Mouse (Mus musculus): ENCODE measurements around the gene Cenpx. TPM values are rescaled to one million over a fixed set of nuclear protein-coding genes. Genes with fewer than 3 reads are reported as not detected.

Gene Cenpx
- polyA plus RNA-seq, 1 experiment from 2014 or later, result 99.1 TPM

DNA sequence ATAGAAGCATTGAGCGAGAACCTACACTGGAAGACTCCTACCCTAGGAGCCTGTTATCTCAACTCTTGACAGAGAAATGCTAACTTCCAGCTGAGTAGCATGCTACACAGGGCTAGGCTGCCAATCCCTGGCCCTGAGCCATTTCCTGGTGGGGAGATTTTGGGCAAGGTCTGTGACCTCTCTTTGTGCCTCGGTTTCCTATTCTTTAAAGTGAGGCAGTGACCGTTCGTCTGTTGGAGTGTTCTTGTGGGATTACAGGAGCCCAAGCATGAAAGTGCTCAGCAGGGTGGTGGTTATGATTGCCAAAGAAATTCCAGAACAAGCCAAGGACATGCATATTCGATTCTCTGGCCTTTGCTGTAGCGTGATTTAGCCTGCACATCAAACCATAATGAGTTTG is 50.8 kb downstream of the Cenpx start:
- DNase-seq (peak; percentile 6), ATAC-seq (ENCODE audit: low FRiP score, low TSS enrichment) (no peak)
- Histone ChIP-seq H3K9me3 (ENCODE audit: control insufficient read depth, low read length) (no peaks in the 10 kb centered on the region), H3K9ac (replicated peaks; ENCODE audit: low read length) (no peak overlapping the region), H3K36me3 (ENCODE audit: control insufficient read depth, insufficient read depth, low read length) (no peaks in the 10 kb centered on the region), H3K27ac (replicated peaks; ENCODE audit: low read depth, low read length) (no peak overlapping the region), H3K27me3 (ENCODE audit: control insufficient read depth, insufficient read depth, low read length) (peaks cover 50% of the 10 kb centered on the region), H3K4me3 (replicated peaks; ENCODE audit: low read depth, low read length) (no peak overlapping the region), H3K4me2 (ENCODE audit: low read length) (no peak overlapping the region), H3K4me1 (ENCODE audit: control insufficient read depth, insufficient read depth, low read length) (peaks cover 11% of the 10 kb centered on the region; the same call in 1 of the 2 replicates)
- 20% methylated on average over 6 of the region's 6 CpGs for WGBS

DNA sequence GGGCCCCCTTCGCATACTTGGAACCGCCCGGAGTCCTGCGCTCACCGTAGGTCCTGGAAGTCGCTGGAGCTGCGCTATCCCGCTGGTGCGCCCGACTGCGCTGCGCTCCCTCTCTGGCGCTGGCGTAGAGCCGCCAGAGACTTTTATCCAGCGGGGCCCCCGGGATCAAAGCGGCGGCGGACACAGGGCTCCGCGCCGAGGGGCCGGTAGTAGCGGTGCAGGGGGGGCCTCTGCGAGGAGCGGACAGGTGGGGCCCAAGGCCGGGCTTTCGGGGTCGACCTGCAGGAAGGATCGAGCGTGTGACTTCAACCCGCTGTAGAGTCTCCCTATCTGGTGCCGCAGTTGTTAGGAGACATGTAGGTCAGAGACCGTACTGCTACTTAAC is 52.5 kb downstream of the Cenpx start, which contains the start of gene Notum:
Gene Notum, minus strand, starts transcription at position 100 of the 385 bp plus-strand sequence.
- peak within 1 kb of the TSS; percentile 57 for H3K4me2 ChIP-seq (ENCODE audit: low read length)
- DNase-seq (no peak), ATAC-seq (ENCODE audit: low FRiP score, low TSS enrichment) (no peak)
- peaks cover 11% of the 10 kb centered on the region; the same call in 1 of the 2 replicates for H3K4me1 ChIP-seq (ENCODE audit: control insufficient read depth, insufficient read depth, low read length)
- H3K27me3 ChIP-seq (ENCODE audit: control insufficient read depth, insufficient read depth, low read length), result peaks cover 50% of the 10 kb centered on the region
- peak within 1 kb of the TSS; percentile 31 for H3K4me3 ChIP-seq (replicated peaks; ENCODE audit: low read depth, low read length)
- H3K27ac ChIP-seq (replicated peaks; ENCODE audit: low read depth, low read length), result no peak within 1 kb of the TSS
- under 1% methylated on average over 35 of the region's 35 CpGs for WGBS
- H3K9me3 ChIP-seq (ENCODE audit: control insufficient read depth, low read length), result no peaks in the 10 kb centered on the region
- peak within 1 kb of the TSS; percentile 34; the same call in 1 of the 2 replicates for H3K9ac ChIP-seq (replicated peaks; ENCODE audit: low read length)
- no peaks in the 10 kb centered on the region for H3K36me3 ChIP-seq (ENCODE audit: control insufficient read depth, insufficient read depth, low read length)

Other genes starting within 250 kb of the Cenpx start
- gene Arl16, start 246.1 kb downstream of the Cenpx start, polyA plus RNA-seq (2014; fragmentation: Nextera tagmentation; extraction: Ambion mirVana), result 48.8 and 56.9 TPM in 2 replicates
- gene Mrpl12, start 229.1 kb downstream of the Cenpx start, polyA plus RNA-seq (2014; fragmentation: Nextera tagmentation; extraction: Ambion mirVana), result 113 and 151 TPM in 2 replicates
- gene Slc25a10, start 221.9 kb downstream of the Cenpx start, polyA plus RNA-seq (2014; fragmentation: Nextera tagmentation; extraction: Ambion mirVana), result 23.6 and 28.4 TPM in 2 replicates
- 0.18 and 0.21 TPM in 2 replicates for gene Gcgr, start 183.0 kb downstream of the Cenpx start, polyA plus RNA-seq (2014; fragmentation: Nextera tagmentation; extraction: Ambion mirVana)
- gene Mcrip1, start 164.0 kb downstream of the Cenpx start, polyA plus RNA-seq (2014; fragmentation: Nextera tagmentation; extraction: Ambion mirVana), result 268 and 318 TPM in 2 replicates
- gene Ppp1r27, start 162.6 kb downstream of the Cenpx start, polyA plus RNA-seq (2014; fragmentation: Nextera tagmentation; extraction: Ambion mirVana), result not detected in 2 replicates
- 241 and 300 TPM in 2 replicates for gene P4hb, start 140.5 kb downstream of the Cenpx start, polyA plus RNA-seq (2014; fragmentation: Nextera tagmentation; extraction: Ambion mirVana)
- gene Arhgdia, start 132.1 kb downstream of the Cenpx start, polyA plus RNA-seq (2014; fragmentation: Nextera tagmentation; extraction: Ambion mirVana), result 353 and 438 TPM in 2 replicates
- 277 and 282 TPM in 2 replicates for gene Alyref, start 115.4 kb downstream of the Cenpx start, polyA plus RNA-seq (2014; fragmentation: Nextera tagmentation; extraction: Ambion mirVana)
- gene Anapc11, start 115.3 kb downstream of the Cenpx start, polyA plus RNA-seq (2014; fragmentation: Nextera tagmentation; extraction: Ambion mirVana), result 210 and 266 TPM in 2 replicates
- gene Npb, start 105.3 kb downstream of the Cenpx start, polyA plus RNA-seq (2014; fragmentation: Nextera tagmentation; extraction: Ambion mirVana), result 0.77 and 0.82 TPM in 2 replicates
- 148 and 181 TPM in 2 replicates for gene Pcyt2, start 95.8 kb downstream of the Cenpx start, polyA plus RNA-seq (2014; fragmentation: Nextera tagmentation; extraction: Ambion mirVana)
- 38.4 and 39.5 TPM in 2 replicates for gene Sirt7, start 88.5 kb downstream of the Cenpx start, polyA plus RNA-seq (2014; fragmentation: Nextera tagmentation; extraction: Ambion mirVana)
- 37.4 and 42.5 TPM in 2 replicates for gene Mafg, start 80.1 kb downstream of the Cenpx start, polyA plus RNA-seq (2014; fragmentation: Nextera tagmentation; extraction: Ambion mirVana)
- 17.0 and 18.5 TPM in 2 replicates for gene Pycr1, start 70.0 kb downstream of the Cenpx start, polyA plus RNA-seq (2014; fragmentation: Nextera tagmentation; extraction: Ambion mirVana)
- gene Myadml2, start 65.6 kb downstream of the Cenpx start, polyA plus RNA-seq (2014; fragmentation: Nextera tagmentation; extraction: Ambion mirVana), result 0.51 and 1.5 TPM in 2 replicates
- gene Notum, start 52.6 kb downstream of the Cenpx start, polyA plus RNA-seq (2014; fragmentation: Nextera tagmentation; extraction: Ambion mirVana), result 0.59 and 1.3 TPM in 2 replicates
- 136 and 141 TPM in 2 replicates for gene Aspscr1, start 40.8 kb downstream of the Cenpx start, polyA plus RNA-seq (2014; fragmentation: Nextera tagmentation; extraction: Ambion mirVana)
- 50.4 and 72.1 TPM in 2 replicates for gene Lrrc45, start 187 bp upstream of the Cenpx start, polyA plus RNA-seq (2014; fragmentation: Nextera tagmentation; extraction: Ambion mirVana)
- 113 and 646 TPM in 2 replicates for gene Rac3, start 7.7 kb upstream of the Cenpx start, polyA plus RNA-seq (2014; fragmentation: Nextera tagmentation; extraction: Ambion mirVana)
- gene Dcxr, start 13.5 kb upstream of the Cenpx start, polyA plus RNA-seq (2014; fragmentation: Nextera tagmentation; extraction: Ambion mirVana), result 6.0 and 8.6 TPM in 2 replicates
- gene Cbr2, start 18.4 kb upstream of the Cenpx start, polyA plus RNA-seq (2014; fragmentation: Nextera tagmentation; extraction: Ambion mirVana), result 0.51 TPM in 1 of 2 replicates, not detected in the other
- 2.0 and 2.2 TPM in 2 replicates for gene Hmga1b, start 49.1 kb upstream of the Cenpx start, polyA plus RNA-seq (2014; fragmentation: Nextera tagmentation; extraction: Ambion mirVana)
- gene Rfng, start 70.5 kb upstream of the Cenpx start, polyA plus RNA-seq (2014; fragmentation: Nextera tagmentation; extraction: Ambion mirVana), result 83.9 and 102 TPM in 2 replicates
- 303 and 316 TPM in 2 replicates for gene Gps1, start 70.5 kb upstream of the Cenpx start, polyA plus RNA-seq (2014; fragmentation: Nextera tagmentation; extraction: Ambion mirVana)
- 39.4 and 48.0 TPM in 2 replicates for gene Dus1l, start 82.7 kb upstream of the Cenpx start, polyA plus RNA-seq (2014; fragmentation: Nextera tagmentation; extraction: Ambion mirVana)
- 120 and 124 TPM in 2 replicates for gene Fasn, start 110.8 kb upstream of the Cenpx start, polyA plus RNA-seq (2014; fragmentation: Nextera tagmentation; extraction: Ambion mirVana)
- 5.5 and 7.0 TPM in 2 replicates for gene Ccdc57, start 219.1 kb upstream of the Cenpx start, polyA plus RNA-seq (2014; fragmentation: Nextera tagmentation; extraction: Ambion mirVana)
- 3.4 and 4.8 TPM in 2 replicates for gene Slc16a3, start 234.7 kb upstream of the Cenpx start, polyA plus RNA-seq (2014; fragmentation: Nextera tagmentation; extraction: Ambion mirVana)